Mouse (Mus musculus) cerebellum, adult 2 months (tissue): ENCODE measurements at regions not wholly inside any gene's neighbourhood (a gene's known extent, or its start where the extent isn't known, plus 50 kb on each side); places are given as distances from the start of the nearest gene placed in this dataset.

ENCODE experiments used
- CTCF ChIP-seq: fragments of 200-500 bp; IDR thresholded peaks from 2 replicates; pipeline ENCODE4 v1.5.1; 2011; ENCODE audit warnings: low read depth, mild to moderate bottlenecking, control low read depth, low read length, moderate library complexity, borderline replicate concordance; ENCODE audit not compliant: insufficient read depth
- POLR2A ChIP-seq: fragments of 200-500 bp; IDR thresholded peaks from 2 replicates; pipeline ENCODE4 v1.6.1; 2011; ENCODE audit warnings: low read length, control low read depth, borderline replicate concordance; ENCODE audit not compliant: insufficient read depth

GRCm38 (mm10) chr13:75319780-75320179 lies 230.2 kb downstream of the Pcsk1 start:
- TF ChIP-seq CTCF = no peak
- TF ChIP-seq POLR2A = no peak
